Mouse (Mus musculus) olfactory bulb, adult 2 months (tissue): ENCODE results near the gene Rab11fip3.

ENCODE experiments used
- CTCF ChIP-seq: fragments of 200-500 bp; IDR thresholded peaks from 2 replicates; pipeline ENCODE4 v1.5.1; 2012; ENCODE audit warnings: low read depth, mild to moderate bottlenecking, low read length, moderate library complexity; ENCODE audit not compliant: insufficient read depth
- POLR2A ChIP-seq: fragments of 200-500 bp; IDR thresholded peaks from 2 replicates; pipeline ENCODE4 v1.6.1; 2012; ENCODE audit warnings: mild to moderate bottlenecking, low read depth, low read length, moderate library complexity; ENCODE audit not compliant: insufficient read depth

DNA sequence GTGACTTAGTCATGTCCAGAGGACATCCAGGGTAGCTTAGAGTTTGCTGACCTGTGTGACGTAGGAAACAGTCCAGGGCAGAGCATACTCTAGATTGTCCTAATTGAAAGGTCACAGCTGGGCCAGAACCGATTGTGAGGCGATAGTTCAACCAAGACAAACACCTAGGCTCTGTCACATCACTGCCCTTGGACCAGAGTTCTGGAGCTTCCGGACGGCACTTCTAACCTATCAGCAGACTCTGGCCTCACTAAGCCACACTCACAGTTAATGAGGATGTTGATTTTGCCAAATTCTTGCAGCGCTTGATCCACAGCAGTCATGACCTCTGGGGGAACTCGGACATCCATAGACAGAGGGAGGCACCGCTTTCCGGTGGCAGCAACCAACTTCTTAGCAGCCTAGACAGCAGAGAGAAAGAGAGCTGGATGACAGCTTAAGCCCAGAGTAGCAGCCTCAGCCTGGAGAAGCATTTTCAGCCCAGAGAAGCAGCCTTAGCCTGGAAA, 17.8 kb upstream of the Rab11fip3 start:
- TF ChIP-seq POLR2A, result no peak
- no peak for TF ChIP-seq CTCF
